Mouse (Mus musculus) layer of hippocampus, postnatal 14 days (tissue): ENCODE data around the gene Spag6l. TPM values are rescaled to one million over a fixed set of nuclear protein-coding genes. Genes with fewer than 3 reads are reported as not detected.

Experiments
- total RNA-seq, 2 experiments: library from RNA; stranded (reverse); gene quantifications; 2 replicates each; pipeline ENCODE4 v1.2.3; 2021

The Spag6l gene
- total RNA-seq, 2 experiments from 2014 or later = 11.3 to 13.6 TPM

Other genes starting within 250 kb of the Spag6l start
- 10 to 100 TPM; 58.7 to 59.5 TPM for gene Fgd4, start 228.9 kb downstream of the Spag6l start, total RNA-seq
- gene Olfr19, start 153.1 kb downstream of the Spag6l start, total RNA-seq = not detected
- gene Igll1, start 34.5 kb upstream of the Spag6l start, total RNA-seq = not detected
- 10 to 100 TPM; 57.9 to 67.3 TPM for gene Top3b, start 41.3 kb upstream of the Spag6l start, total RNA-seq
- gene Vpreb1, start 41.4 kb upstream of the Spag6l start, total RNA-seq = 1 to 10 TPM in 1 of 2 experiments, not detected in 1; 1.8 TPM
- 10 to 100 TPM; 29.2 to 31.6 TPM for gene Ppm1f, start 67.0 kb upstream of the Spag6l start, total RNA-seq
- 100 to 1,000 TPM; 453 to 458 TPM for gene Mapk1, start 153.9 kb upstream of the Spag6l start, total RNA-seq
- gene Ypel1, start 240.2 kb upstream of the Spag6l start, total RNA-seq = 10 to 100 TPM; 40.6 to 50.1 TPM